ENCODE assay signal across 9 mouse cellular contexts in the genomic region with DNA sequence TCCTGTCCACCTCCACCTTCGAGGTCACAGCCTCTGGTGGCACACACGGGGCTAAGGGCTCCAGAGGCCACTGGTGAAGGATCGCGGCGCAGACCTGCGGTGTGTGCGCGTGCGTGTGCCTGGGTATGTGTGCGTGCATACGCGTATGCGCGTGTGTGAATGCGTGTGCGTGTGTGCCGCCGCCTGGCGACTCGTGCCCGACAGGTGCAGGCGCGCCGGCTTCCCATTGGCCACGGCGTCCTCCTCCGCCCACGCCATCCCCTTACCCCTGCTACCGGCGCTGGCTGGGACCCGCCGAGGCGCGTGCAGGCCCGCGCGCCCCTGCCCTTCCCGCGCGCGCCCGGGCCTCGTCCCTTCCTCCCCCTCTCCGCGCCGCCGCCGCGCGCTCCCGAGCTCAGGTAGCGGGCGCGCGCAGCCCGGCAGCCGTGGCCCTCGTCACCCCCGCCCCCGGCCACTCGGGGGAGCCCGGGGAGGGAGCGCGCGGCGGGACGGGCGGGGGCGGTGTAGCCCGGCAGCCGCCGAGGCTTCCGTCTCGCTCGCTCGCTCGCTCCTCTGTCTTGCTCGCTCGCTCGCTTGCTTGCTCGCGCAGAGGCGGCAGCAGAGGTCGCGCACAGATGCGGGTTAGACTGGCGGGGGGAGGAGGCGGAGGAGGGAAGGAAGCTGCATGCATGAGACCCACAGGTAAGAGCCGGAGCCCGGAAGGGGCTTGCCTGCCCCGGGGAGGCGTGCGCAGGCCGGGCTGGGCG. TPM values are rescaled to one million over a fixed set of nuclear protein-coding genes. Genes with fewer than 3 reads are reported as not detected.
A peak's percentile ranks its signal among the peaks of the same experiment; 100 is the strongest.
DNase-seq lines count a peak whose midpoint lies in the region; ATAC-seq and TF ChIP-seq lines count a peak whose summit lies in the region.
"Had no signal": no experiment of that assay in that cellular context is flagged by ENCODE, and none has a peak within 500 bp of the region (broad histone marks: within the 10 kb centered on the region; RNA-seq: fewer than 3 reads in every experiment).

Gene Susd4 (plus strand): TSS at position 145 of the 746 bp plus-strand sequence.

- intact Hi-C loops in gastrocnemius, postnatal 14 days (cut with DNase I; ENCODE audit: low total_unique reads), result no loop called here

- H3K4me1 ChIP-seq in heart, embryonic 12.5 days (replicated peaks), result peaks cover 16% of the 10 kb centered on the region
- peaks cover 17% of the 10 kb centered on the region for H3K4me1 ChIP-seq in kidney, embryonic 16.5 days (ENCODE audit: insufficient read depth, low read length)
- H3K4me1 ChIP-seq in liver, adult 2 months (ENCODE audit: control insufficient read depth, insufficient read depth, low read length), result peaks cover 5% of the 10 kb centered on the region; the same call in 1 of the 2 replicates

- WGBS in heart, embryonic 12.5 days, result under 1% methylated on average over 85 of the region's 95 CpGs
- WGBS in kidney, embryonic 16.5 days, result 1% methylated on average over 73 of the region's 95 CpGs
- WGBS in liver, adult 2 months, result 1% methylated on average over 93 of the region's 95 CpGs

- TF ChIP-seq POLR2A in liver, adult 2 months (IDR thresholded peaks at IDR 0.05; ENCODE audit: extremely low read depth, insufficient read depth, low read length), result no peak
- TF ChIP-seq POLR2A in myocyte (IDR thresholded peaks at IDR 0.05; ENCODE audit: insufficient read length, low read depth), result no peak

- peaks cover 27% of the 10 kb centered on the region for H3K27me3 ChIP-seq in heart, embryonic 12.5 days (replicated peaks)
- peaks cover 4% of the 10 kb centered on the region; the same call in 1 of the 2 replicates for H3K27me3 ChIP-seq in kidney, embryonic 16.5 days (ENCODE audit: insufficient read depth, low read length)
- H3K27me3 ChIP-seq in liver, adult 2 months (ENCODE audit: control insufficient read depth, insufficient read depth, low read length), result no peaks in the 10 kb centered on the region
- H3K27me3 ChIP-seq in myocyte (ENCODE audit: control insufficient read depth, insufficient read depth, insufficient read length), result peaks cover 22% of the 10 kb centered on the region

- H3K4me2 ChIP-seq in heart, embryonic 12.5 days, result peak within 1 kb of the TSS; percentile 97
- peak within 1 kb of the TSS; percentile 87 for H3K4me2 ChIP-seq in kidney, embryonic 16.5 days (replicated peaks; ENCODE audit: low read depth, low read length)
- peak within 1 kb of the TSS; percentile 50 for H3K4me2 ChIP-seq in myocyte (ENCODE audit: low read depth)

- H3ac ChIP-seq in myocyte (ENCODE audit: control insufficient read depth, insufficient read length), result no peak within 1 kb of the TSS

- TF ChIP-seq CTCF in liver, adult 2 months (IDR thresholded peaks at IDR 0.05; ENCODE audit: low read depth, low read length), result no peak

- peak; percentile 38 for DNase-seq in gastrocnemius, postnatal 14 days
- DNase-seq in gastrocnemius, adult 18-20 months (ENCODE audit: low spot score), result no peak
- peak; percentile 80 for DNase-seq in embryo, embryonic 10 days (ENCODE audit: low spot score)
- DNase-seq in liver, adult 2 months (ENCODE audit: extremely low read depth, low read depth, low spot score), result peak; percentile 22
- DNase-seq in telencephalon, adult 2 months (ENCODE audit: low read depth, low spot score), result peak; percentile 76

- no peak within 1 kb of the TSS for H3K27ac ChIP-seq in heart, embryonic 12.5 days (ENCODE audit: poor library complexity, severe bottlenecking)
- H3K27ac ChIP-seq in kidney, embryonic 16.5 days (ENCODE audit: low read length), result peak within 1 kb of the TSS; percentile 62
- no peak within 1 kb of the TSS for H3K27ac ChIP-seq in liver, adult 2 months (replicated peaks; ENCODE audit: insufficient read depth, low read depth, low read length)

- ATAC-seq in heart, embryonic 12.5 days (ENCODE audit: insufficient number of reproducible peaks, low FRiP score), result peak; percentile 79
- peak; percentile 86 for ATAC-seq in kidney, embryonic 16.5 days (ENCODE audit: low FRiP score, low TSS enrichment)

- 0 out of 2 replicates have a peak, but pooled peaks cover 2% of the 10 kb centered on the region for H3K9me3 ChIP-seq in heart, embryonic 12.5 days (replicated peaks)
- no peaks in the 10 kb centered on the region for H3K9me3 ChIP-seq in kidney, embryonic 16.5 days (ENCODE audit: low read length)

- H3K9ac ChIP-seq in heart, embryonic 12.5 days, result peak within 1 kb of the TSS; percentile 74
- peak within 1 kb of the TSS; percentile 76 for H3K9ac ChIP-seq in kidney, embryonic 16.5 days (replicated peaks; ENCODE audit: low read length)
- H3K9ac ChIP-seq in liver, adult 2 months (ENCODE audit: low read depth, low read length), result peak within 1 kb of the TSS; percentile 64

- H3K79me2 ChIP-seq in liver, adult 2 months (ENCODE audit: control insufficient read depth, insufficient read depth, low read length), result no peaks in the 10 kb centered on the region
- no peaks in the 10 kb centered on the region for H3K79me2 ChIP-seq in myocyte (ENCODE audit: control insufficient read depth, insufficient read depth)

- H3K36me3 ChIP-seq in heart, embryonic 12.5 days, result no peaks in the 10 kb centered on the region
- no peaks in the 10 kb centered on the region for H3K36me3 ChIP-seq in kidney, embryonic 16.5 days (ENCODE audit: insufficient read depth, low read length)
- no peaks in the 10 kb centered on the region for H3K36me3 ChIP-seq in liver, adult 2 months (ENCODE audit: control insufficient read depth, insufficient read depth, low read length)
- H3K36me3 ChIP-seq in myocyte (ENCODE audit: control insufficient read depth, insufficient read depth), result no peaks in the 10 kb centered on the region

- H3K4me3 ChIP-seq in heart, embryonic 12.5 days, result peak within 1 kb of the TSS; percentile 88
- H3K4me3 ChIP-seq in kidney, embryonic 16.5 days (ENCODE audit: low read length), result peak within 1 kb of the TSS; percentile 63
- H3K4me3 ChIP-seq in liver, adult 2 months (ENCODE audit: insufficient read depth, low read depth, low read length), result peak within 1 kb of the TSS; percentile 67
- no peak within 1 kb of the TSS for H3K4me3 ChIP-seq in myocyte

TF ChIP-seq in myocyte, 11 proteins besides CTCF, POLR2A, EP300 and RAD21:
- TF ChIP-seq MYOG (IDR thresholded peaks at IDR 0.05; ENCODE audit: control insufficient read depth in 1 of 3, insufficient read depth in 1 of 3, insufficient read length in 2 of 3, low read depth in 2 of 3), result no peak
- TF ChIP-seq POLR2AphosphoS2 (IDR thresholded peaks at IDR 0.05; ENCODE audit: insufficient read length, low read depth), result no peak
- no peak for TF ChIP-seq USF1 (IDR thresholded peaks at IDR 0.05; ENCODE audit: low read depth)
- peak in 1 of 3 experiments; percentile 10 for TF ChIP-seq MYOD1 (IDR thresholded peaks at IDR 0.05; ENCODE audit: control insufficient read depth in 1 of 3, insufficient read length in 2 of 3, low read depth in 2 of 3)

RNA-seq across cellular contexts. Expression of gene Susd4, which starts in this region (rescaled TPM):
- 1 to 10 TPM; 1.0 to 1.4 TPM for total RNA-seq in gastrocnemius, postnatal 14 days (2021)
- total RNA-seq in gastrocnemius, adult 18-20 months (2021), result under 1 TPM; 0.18 to 0.62 TPM
- 4.7 and 5.3 TPM in 2 replicates for polyA plus RNA-seq in heart, embryonic 12.5 days (2016; fragmentation: Nextera tagmentation; extraction: Ambion mirVana)
- polyA plus RNA-seq in kidney, embryonic 16.5 days (2015; fragmentation: Nextera tagmentation; extraction: Ambion mirVana), result 25.7 and 26.4 TPM in 2 replicates
- 1.3 TPM in 2 replicates for total RNA-seq in liver, adult 2 months (2014; rRNA removed)
- 1.8 and 8.3 TPM in 2 replicates for polyA plus RNA-seq in liver, adult 2 months (2012; rRNA removed)
- 0.04 TPM for polyA plus RNA-seq in myocyte (2012; fragmentation: generic; extraction: Trizol)
- total RNA-seq: CH12.LX had no signal
